Mouse (Mus musculus) right cerebral cortex, postnatal 25 days (tissue): ENCODE results near the gene Pak6.
"Not testable (repeated sequence)": the region's sequence is repeated elsewhere in the genome, so short reads cannot be mapped to it uniquely, and the experiment has no call there.

Experiments
- DNase-seq: peaks from one replicate; pipeline ENCODE4 v3.0.0; 2022

Pak6 gene

GRCm38 (mm10) chr2:118662902-118663803 lies at the start of gene Pak6:
Gene Pak6, plus strand, starts transcription at chr2:118663303.
- peak; percentile 76 for DNase-seq

- DNase-seq: no peak
Observed at GRCm38 (mm10) chr2:118618013-118618412, 45.1 kb upstream of the Pak6 start.

DNA sequence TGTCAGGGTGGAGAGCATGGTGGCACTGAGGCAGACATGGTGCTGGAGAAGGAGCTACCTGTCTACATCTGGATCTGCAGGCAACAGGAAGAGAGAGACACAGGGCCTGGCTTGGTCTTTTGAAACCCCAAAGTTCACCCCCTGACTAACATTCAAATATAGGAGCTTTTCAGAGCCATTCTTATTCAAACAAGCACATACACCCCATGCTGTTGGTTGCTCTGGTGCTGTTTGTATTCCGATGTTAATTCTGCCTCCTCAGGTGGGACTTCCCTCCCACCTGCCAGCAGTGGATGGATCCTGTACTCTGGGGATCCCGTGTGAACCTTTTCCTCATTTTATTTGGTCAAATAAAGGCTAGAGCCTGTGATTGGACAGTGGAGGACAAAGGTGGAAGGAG lies 43.0 kb upstream of the Pak6 start:
- DNase-seq: no peak

DNA sequence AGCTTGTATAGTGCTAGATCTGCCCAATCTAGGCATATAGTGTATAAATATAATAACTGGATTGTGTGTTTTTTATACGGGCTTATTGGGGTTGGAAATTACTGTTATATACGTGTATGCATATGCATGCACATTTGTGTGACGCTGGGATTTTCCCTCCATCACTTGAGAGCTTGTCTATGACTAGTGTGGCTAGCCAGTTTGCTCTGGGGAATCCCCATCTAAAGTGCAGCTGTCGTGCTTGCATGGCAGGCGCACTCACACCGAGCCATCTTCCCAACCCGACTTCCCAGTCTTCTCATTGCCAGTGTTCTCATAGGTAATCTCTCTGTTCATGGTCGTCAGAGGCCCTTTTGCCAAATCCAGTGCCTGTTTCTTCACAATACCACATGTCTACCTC lies 42.5 kb upstream of the Pak6 start:
- DNase-seq: no peak

- no peak for DNase-seq
Observed at GRCm38 (mm10) chr2:118629276-118629675, 33.8 kb upstream of the Pak6 start.

DNA sequence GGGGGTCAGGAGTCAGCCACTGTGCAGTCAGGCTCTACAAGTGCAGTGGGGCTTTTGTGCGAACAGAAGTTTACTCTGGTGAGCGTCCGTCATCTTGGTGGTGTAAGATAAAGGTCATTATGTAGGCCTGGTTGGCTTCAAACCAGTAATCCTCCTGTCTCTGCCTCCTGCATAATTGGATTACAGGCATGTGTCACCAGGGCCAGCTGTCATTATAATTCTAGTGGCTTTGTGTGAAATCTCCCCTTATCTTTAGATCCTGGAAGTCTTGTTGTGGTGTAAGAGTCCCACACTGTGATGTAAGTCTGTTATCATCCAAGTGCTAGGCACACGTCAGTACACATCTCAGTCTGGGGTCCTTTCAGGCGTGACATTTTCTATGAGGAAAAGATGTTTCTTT lies 29.7 kb upstream of the Pak6 start:
- DNase-seq: no peak

DNA sequence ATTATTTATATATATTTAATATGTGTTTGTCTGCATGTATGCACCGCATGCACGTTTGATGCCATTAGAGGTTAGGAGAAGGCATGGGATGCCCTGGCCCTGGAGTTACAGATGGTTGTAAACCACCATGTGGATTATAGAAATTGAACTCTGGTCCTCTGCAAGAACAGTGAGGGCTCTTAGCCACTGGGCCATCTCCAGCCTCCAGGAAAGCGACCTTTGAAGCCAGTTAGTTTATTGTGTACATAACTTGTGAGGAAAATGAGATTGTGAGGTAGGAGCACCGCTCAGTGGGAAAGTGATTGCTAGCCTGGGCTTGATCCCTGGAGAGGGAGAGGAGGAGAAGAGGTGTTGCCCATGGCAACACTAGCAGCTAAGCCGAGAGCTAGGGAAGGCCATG lies 25.8 kb upstream of the Pak6 start:
- DNase-seq: no peak

DNA sequence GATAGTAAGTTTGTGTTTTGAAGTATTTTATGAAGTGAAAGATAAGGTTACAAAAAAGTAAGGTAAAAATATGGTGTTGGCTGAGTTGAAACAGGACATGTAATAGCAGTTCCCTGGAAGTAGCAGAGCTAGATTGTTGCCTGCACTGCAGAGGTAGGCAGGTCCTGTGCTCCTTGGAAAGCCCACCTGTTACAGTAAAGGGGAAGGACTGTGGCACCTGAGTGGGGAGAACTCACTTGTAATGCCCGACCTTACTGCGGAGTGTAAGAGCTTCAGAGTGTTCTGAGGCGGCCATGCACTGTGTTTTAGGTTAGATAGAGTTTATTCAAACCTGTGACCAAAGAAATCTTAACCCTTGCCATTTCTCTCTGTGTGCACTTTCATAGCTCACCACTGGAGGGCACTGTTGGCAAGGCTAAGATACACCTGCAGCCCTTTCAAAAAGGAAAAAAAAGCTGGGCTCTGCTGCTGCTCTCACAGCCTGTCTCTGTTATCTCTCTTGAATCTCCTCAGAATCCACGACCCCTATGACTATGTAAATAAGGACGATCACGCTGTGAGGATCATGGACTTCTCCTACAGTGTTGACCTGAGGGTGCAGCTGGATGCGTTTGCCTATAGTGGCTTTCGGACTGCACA lies 25.1 kb upstream of the Pak6 start:
- peak; percentile 59 for DNase-seq

DNA sequence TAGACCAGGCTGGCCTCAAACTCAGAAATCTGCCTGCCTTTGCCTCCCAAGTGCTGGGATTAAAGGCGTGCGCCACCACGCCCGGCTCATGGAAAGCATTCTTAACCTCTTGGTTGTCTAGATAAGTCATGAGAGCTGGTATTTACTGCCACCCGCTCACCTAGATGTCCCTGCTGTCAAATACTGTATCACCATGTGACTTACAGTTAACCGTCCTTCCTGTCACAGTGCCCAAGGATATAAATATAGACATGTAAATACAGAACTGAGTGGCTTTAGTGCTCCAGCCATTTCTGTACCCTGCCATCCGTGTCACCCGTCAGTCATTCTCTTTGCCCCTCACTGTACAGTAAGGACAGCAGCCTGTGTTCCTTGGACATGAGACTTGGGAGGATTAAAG lies 24.4 kb upstream of the Pak6 start:
- DNase-seq: no peak

DNA sequence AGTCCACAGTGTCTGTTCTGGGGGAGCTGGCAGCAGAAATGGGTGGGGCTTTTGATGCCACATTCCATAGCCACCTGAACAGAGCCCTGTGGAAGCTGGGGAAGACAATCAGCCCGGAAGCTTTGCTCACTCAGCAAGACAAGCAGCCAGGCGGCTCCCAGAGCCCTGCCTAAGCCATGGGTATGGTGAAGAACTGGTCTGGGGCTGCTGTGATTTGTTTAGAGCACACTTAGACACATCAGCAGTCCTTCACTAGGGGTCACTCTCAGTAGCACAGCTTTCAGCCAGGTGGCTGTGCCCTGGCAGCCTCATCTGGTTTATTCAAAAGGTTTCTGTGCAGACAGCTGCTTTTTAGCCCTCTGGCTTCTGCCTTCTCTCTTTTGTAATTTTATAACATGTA lies 22.0 kb upstream of the Pak6 start:
- no peak for DNase-seq

GRCm38 (mm10) chr2:118642431-118642830 lies 20.7 kb upstream of the Pak6 start:
- DNase-seq: no peak

GRCm38 (mm10) chr2:118642942-118643341 lies 20.2 kb upstream of the Pak6 start:
- no peak for DNase-seq

DNA sequence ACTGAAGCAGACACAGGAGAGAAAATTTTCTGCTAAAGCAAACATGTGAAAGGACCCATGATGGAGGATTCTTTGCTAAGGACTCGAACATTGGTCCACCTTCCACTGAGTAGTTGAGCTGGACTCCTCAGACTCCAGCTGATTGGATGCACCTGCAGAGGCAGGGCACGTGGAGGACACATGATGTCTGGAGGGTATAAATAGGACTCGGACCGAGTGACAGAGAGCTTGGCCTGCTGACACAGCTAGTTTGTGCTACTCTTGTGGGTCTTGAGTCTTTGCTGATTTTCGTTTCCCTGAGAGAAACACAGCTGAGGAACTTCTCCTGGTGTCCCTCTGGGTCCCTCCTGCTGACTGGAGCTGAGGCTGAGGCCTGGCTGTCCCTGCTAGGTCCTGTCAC lies 16.4 kb upstream of the Pak6 start:
- no peak for DNase-seq

- not testable (repeated sequence) for DNase-seq
Observed at GRCm38 (mm10) chr2:118650697-118651096, 12.4 kb upstream of the Pak6 start.

DNA sequence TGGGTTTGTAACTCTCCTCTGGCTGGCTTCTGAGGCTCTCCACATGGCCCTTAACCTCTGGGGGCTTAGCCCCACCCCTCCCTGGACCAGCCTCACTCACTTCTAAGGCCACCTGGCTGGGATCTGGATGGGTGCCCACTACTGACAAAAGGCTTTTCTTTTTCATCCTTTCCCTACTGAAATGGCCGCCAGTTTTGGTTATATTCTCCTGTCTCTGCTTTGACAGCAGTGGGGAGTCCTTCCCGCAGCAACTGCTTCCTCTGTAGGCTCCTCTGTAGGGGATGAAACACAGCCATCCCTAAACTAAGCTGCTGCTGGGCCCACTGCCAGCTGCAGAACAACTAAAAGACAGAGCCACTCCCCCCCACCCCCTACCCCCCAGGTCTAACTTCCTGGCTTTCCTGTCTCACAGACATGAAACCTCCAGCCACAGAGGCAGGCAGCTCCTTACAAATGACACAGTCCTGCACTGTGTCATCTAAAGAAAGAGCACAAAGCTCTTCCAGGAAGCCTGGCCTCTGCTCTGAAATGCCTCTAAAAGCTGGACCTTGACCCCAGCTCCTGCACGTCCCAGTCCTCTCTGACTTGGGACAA lies 6.3 kb upstream of the Pak6 start:
- DNase-seq: no peak

DNA sequence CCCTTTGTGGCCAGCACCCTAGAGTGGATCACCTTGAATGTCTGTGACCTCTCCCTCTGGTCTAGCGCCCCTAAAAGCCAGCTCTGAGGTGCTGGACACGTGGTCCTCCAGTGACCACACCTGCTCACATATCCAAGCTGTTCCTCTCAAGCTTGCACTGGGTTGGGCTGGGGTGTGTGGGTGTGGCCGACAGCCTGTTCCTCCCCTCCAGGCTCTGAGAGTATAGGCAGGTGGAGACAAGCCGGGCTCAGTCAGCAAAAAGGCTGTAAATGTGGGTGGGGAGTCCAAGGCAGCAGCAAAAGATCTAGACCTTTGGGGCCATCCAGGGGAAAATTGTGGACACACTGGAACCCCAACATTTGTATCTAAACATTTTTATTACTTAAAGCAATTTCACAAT lies 4.6 kb upstream of the Pak6 start:
- no peak for DNase-seq

- DNase-seq: peak; percentile 56
Observed at GRCm38 (mm10) chr2:118659077-118659476, 4.0 kb upstream of the Pak6 start.

- DNase-seq: no peak
Observed at GRCm38 (mm10) chr2:118659493-118659892, 3.6 kb upstream of the Pak6 start.

DNA sequence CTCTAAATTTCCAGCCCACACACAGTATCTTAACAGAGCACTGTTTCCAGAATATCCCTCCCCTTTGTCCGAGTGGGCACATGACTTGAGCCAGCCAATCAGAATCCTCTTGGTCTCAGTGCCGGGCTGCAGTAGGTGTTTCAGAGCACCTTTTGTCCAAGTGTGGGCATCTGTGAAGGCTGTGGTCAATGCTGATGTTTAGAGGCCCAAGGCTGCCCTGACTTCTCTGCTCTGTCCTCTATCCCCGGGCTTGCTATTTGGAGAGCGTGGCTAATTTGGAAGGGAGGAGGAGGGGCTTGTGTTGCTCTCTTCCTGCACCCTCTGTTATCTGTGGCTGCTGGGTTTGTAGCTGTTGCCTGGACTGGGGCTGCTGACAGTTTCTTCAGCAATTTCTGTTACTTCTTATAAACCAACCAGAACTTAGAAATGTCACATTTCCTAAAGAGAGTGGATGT lies 3.1 kb upstream of the Pak6 start:
- no peak for DNase-seq

- no peak for DNase-seq
Observed at GRCm38 (mm10) chr2:118661891-118662290, 1.2 kb upstream of the Pak6 start.

DNA sequence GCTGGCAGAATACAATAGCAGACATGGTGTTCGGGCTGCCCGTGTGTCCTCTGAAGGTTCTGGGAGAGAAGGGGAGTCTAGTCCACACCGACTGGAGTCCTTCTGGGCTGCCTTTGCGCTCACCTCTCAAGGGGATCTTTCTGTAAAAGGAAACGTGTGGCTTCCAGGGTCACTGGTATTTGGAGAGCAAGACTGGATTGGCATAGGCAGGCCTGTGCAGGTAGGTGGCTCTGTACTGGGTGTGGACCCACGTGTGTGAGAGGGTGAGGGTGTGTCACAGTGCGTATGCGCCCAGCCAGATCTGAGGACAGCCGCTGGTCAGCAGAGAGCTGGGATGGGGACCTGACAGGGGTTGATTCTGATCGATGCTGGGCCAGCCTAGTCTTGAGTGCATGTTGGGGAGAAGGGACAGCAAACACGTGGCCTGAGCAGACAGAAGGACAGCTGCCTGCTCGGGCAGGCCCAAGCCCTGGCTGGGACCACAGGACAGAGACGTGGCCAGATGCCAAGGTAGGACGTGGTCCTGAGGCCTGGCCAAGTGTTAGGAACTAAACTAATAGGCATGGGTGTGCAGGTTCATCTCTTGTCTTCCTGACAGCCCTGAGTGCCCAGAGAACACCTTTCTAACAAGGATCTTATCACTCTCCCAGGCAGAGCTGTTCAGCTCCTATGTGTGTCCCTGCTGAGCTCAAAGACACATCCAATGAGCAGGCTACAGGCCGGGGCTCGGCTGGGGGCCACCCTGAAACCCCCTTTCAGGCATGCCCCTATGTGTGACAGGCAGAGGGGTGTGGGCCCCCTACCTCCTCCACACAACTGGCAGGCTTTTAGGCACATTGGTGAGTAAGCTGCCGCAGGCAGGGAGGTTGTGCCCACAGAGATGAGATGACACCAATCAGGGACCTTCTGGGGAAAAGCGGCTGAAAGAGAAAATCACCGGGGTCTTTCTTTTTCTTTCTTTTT lies 982 bp downstream of the Pak6 start:
- DNase-seq: peak; percentile 49

- DNase-seq: no peak
Observed at GRCm38 (mm10) chr2:118664975-118665516, 1.9 kb downstream of the Pak6 start.
